Mouse (Mus musculus) left cerebral cortex, postnatal 36 days (tissue): Measurements from ENCODE around the gene Rbpjl. TPM values are rescaled to one million over a fixed set of nuclear protein-coding genes. Genes with fewer than 3 reads are reported as not detected.

Source experiments
- DNase-seq, 2 experiments: peaks; one replicate each; pipeline ENCODE4 v3.0.0; 2021 to 2022; ENCODE audit warnings: low spot score in 2 of 2, mixed read lengths in 1 of 2
- intact Hi-C: fragments of 180-260 bp; cut with DNase I; formaldehyde crosslinking; loops from one replicate; pipeline ENCODE4 v1.15.1; 2025
- total RNA-seq, 2 experiments: library from RNA; stranded (reverse); gene quantifications; 2 replicates each; pipeline ENCODE4 v1.2.3; 2021

Gene Rbpjl
- total RNA-seq, 2 experiments from 2014 or later: 0.30 to 0.34 TPM

DNA sequence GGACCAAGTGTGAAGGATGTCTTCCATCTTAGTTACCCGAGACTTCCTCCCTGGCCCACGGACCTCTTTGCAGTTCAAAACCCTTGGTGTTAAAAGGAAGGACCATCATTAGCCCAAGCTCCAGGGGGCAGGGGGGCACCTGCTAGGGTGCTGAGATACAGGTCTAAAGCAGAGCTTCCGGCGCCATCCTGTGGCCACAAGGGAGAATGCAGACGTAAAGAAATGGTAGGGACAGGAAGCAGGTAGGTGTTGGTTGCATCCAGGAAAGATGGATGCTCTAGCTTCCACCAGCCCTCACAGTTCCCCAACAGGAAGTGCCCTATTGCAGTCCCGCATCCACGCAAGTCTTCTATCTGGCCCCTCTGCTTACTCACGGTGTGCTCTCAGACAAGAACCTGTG, 16.0 kb upstream of the Rbpjl start:
- DNase-seq: peak in 1 of 2 experiments; percentile 59
- intact Hi-C loops: loop anchor here (5.0 to 10.0 kb wide), 3 partner anchors 202 to 285 kb away; partner anchors contain the start of gene Wfdc5

GRCm38 (mm10) chr2:164389020-164389419, 13.9 kb upstream of the Rbpjl start, which contains the start of gene Slpi:
Slpi (minus strand) TSS chr2:164389095.
- DNase-seq: no peak
- intact Hi-C loops: loop anchor here (2.0 to 10.0 kb wide), 4 partner anchors 14 to 287 kb away; partner anchors contain the start of genes Rbpjl and Wfdc5

GRCm38 (mm10) chr2:164389499-164389898, 13.4 kb upstream of the Rbpjl start:
- intact Hi-C loops: loop anchor here (2.0 to 10.0 kb wide), 4 partner anchors 13 to 287 kb away; partner anchors contain the start of genes Rbpjl and Wfdc5
- DNase-seq: peak; percentile 82 to 86

GRCm38 (mm10) chr2:164393126-164393525, 9.8 kb upstream of the Rbpjl start:
- no peak for DNase-seq
- intact Hi-C loops: no loop called here

- no peak for DNase-seq
- intact Hi-C loops: no loop called here
These were observed 6.9 kb upstream of the Rbpjl start for GRCm38 (mm10) chr2:164396076-164396475.

DNA sequence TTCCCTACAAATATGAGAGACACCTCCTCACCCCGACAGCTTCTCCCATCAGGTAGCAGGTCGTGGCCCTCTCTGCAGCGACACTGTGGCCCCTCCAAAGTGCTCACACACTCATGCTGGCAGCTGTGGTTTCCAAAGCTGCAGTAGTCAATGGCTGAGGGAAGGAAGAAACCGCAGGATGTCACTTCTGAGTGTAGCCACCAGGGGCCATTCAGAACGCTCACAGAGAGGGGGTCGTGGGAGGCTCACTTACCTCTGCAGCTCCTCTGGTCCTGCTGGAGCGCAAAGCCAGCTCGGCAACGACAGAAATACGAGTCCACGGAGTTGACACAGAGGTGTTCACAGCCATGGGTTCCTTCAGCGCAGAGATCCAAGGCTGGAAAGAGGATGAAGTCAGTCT, 6.0 kb upstream of the Rbpjl start:
- intact Hi-C loops: no loop called here
- no peak for DNase-seq

DNA sequence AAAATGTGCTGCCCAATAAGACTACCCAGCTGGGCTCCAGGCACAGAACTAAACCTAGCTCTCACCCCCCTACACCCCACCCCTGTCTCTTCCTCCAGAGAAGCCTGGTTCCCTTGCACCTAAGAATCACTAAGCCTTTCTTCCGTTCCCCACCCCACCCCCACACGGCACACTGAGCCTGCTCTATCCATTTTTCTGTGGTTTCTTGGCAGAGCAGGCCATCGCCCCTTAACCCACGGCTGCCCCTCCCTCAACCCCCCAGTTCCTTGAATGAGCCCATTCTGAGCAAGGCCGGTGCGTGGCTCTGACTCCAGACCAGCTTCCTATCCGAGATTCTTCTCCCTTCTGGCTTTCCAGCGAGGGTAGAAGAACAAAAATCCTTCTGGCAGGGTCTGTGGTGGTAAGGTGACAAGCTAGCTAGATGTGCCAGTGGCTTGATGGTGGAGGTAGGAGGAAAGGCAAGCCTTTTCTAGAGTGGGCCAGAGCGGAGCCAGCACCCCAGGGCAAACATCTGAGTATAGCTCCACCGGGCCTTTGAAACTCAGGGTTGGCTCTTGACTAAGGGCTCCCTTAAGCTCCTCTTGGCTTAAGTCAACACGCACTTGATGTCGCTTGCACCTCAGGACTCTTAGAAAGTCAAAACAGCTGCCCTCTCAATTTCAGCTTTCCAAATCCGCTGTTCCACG, 598 bp downstream of the Rbpjl start:
- no peak for DNase-seq
- intact Hi-C loops: loop anchor here (2.0 kb wide), 1 partner anchor 15 kb away; the partner anchor contains the start of gene Slpi

DNA sequence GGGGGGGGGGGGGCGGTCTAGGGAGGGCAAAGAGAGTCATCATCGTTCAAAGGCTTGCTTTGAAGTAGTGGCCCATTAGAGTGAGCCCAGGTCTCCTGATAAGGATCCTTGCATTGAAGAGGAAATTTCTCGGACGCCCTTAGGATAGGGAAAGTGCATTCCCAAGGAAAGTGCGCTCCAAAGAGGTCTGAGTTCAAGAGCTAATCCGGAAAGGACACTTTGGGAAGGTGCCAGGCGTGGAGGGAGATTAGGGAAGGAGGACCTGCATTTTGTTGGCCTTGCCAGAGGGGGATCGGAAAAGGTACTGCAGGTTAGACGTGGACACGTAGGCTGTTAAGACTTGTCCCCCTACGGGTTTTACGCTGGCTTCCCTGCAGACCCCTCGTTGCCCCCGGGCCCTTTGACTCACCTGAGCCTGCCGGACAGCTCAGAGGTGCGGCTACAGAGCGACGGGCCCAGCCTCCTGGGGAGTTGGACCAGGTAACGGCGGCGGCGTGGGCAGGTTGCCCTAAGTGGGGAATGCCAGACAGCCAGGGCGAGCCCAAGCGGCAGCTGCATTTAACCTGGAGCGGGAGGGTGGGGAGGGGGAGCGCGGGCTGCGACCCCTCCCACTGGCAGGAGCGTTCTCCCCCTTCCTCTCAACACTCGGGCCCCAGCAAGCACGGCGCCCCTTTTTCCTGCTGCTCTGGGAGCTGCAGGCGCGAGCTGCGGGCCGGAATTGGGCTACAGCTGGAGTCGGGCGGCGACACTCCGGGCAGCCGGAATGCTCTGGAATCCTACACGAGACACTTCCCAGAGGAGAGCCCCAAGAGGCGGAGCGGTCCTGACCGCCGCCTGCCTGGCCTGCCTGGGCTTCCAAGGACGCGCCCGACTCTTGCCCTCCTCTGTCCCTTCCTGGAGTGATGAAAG, 1.4 kb downstream of the Rbpjl start:
- DNase-seq: no peak
- intact Hi-C loops: no loop called here

DNA sequence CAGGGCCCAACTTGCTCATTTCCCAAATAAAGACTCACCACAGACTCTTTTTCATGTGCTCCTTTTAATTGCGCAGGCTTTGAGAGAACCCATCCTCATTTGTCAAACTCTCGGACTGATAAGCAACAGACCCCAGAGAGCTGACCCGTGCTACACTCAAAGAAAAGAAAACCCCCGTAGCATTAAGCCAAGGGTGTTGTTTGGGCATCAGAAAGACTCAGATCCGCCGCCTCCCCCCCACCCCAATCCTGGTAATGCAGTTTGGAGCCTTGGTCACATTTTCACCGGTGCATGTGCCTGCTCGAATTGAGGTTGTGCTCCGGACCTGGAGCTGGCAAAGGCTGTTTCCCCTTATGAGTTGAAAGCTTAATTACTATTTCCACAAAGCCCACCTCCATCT, 2.1 kb downstream of the Rbpjl start, which contains the start of gene Matn4:
Gene Matn4 (minus strand): TSS at position 101 of the 400 bp plus-strand sequence.
- intact Hi-C loops: no loop called here
- DNase-seq: no peak

DNA sequence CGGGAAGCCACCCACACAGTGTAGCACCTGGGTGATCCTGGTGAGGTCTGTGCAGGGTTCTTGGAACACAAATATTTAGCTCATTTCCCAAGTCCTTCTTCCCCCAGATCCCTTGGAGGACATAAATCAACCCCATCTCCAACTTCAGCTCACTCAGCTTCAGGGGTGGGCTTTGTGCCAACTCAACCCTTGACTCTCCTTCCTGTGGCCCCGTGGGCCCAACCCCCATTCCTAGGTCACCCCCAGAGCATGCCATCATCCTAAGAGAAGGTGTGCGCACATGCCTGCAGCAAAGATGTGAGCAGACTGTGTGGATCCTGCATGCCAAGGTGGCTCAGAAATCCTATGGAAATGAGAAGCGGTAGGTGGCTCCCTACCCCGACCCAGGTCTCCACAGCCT, 2.6 kb downstream of the Rbpjl start:
- DNase-seq: no peak
- intact Hi-C loops: no loop called here

DNA sequence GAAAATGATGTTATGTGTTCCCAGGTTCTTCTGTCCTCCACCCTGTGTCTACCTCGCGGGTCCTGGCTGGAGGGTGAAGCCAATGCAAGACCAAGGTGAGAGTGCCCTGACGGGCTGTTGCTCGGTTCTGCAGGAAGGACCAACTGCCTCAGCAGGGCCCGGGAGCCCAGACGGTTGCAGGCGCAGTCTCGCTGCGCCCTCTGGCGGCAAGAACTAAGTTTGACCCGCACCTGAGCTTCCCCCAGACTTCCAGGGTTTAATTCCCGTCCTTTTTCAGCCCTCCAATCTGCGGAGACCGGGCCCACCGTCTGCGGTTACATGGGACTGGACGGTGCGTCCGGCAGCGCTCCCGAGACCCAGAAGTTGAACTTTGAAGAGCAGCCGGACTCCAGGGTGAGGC, 4.8 kb downstream of the Rbpjl start:
- intact Hi-C loops: loop anchor here (2.0 kb wide), 1 partner anchor 303 kb away; no protein-coding TSS in a partner anchor
- peak; percentile 65 to 72 for DNase-seq

- no peak for DNase-seq
These were observed 11.2 kb downstream of the Rbpjl start for GRCm38 (mm10) chr2:164414167-164414566.

DNA sequence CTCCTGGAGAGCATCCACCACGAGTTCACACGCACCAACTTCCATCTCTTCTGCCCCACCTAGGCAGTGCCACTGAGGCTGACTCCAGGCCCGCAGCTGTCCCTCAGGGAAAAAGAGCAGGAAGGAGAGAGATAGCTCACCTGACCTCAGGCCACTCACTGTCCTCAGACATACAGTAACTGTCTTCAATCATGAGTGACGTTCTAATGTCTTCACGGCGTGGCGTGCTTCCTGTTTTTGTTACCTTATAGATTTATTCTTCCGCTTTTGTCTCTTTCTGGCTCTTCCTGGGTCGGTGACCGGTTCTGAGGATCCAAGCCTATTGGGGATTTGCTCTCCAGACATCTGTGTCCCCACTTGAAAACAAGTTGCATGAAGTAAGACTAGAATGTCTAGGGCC, 11.6 kb downstream of the Rbpjl start:
- intact Hi-C loops: loop anchor here (10.0 kb wide), 2 partner anchors 100 to 310 kb away; no protein-coding TSS in a partner anchor
- DNase-seq: no peak

More at GRCm38 (mm10) chr2:164414167-164414566, 11.2 kb downstream of the Rbpjl start:
- intact Hi-C loops: loop anchor here (10.0 kb wide), 2 partner anchors 101 to 311 kb away; no protein-coding TSS in a partner anchor

- no peak for DNase-seq
- intact Hi-C loops: loop anchor here (1.0 to 10.0 kb wide), 5 partner anchors 39 to 308 kb away; partner anchors contain the start of genes Sys1 and Wfdc2
These were observed 14.3 kb downstream of the Rbpjl start for GRCm38 (mm10) chr2:164417198-164417597.

DNA sequence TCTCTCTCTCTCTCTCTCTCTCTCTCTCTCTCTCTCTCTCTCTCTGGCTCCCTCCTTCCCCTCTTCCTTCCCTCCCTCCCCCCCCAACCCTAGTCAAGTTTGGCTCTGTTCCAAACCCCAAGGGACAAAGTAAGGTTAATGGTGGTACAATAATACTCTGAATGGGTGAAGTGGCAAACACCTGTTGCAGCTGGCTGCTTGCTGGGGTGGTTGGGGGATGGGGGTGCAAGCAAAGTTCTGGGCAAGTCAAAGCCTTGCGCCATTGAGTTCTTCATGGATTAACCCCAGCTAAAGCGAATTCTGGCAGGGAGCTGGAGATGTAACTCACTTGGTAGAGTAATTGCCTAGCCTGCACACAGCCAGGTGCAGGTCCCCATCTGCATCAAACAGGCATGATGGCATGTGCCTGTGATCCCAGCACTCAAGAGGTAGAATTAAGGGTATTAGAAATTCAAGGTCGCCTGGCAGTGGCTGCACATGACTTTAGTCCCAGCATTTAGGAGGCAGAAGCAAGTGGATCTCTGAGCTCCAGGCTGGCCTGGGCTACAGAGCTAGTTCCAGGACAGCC, 15.5 kb downstream of the Rbpjl start:
- intact Hi-C loops: loop anchor here (5.0 to 10.0 kb wide), 4 partner anchors 96 to 306 kb away; partner anchors contain the start of gene Wfdc2
- no peak for DNase-seq

DNA sequence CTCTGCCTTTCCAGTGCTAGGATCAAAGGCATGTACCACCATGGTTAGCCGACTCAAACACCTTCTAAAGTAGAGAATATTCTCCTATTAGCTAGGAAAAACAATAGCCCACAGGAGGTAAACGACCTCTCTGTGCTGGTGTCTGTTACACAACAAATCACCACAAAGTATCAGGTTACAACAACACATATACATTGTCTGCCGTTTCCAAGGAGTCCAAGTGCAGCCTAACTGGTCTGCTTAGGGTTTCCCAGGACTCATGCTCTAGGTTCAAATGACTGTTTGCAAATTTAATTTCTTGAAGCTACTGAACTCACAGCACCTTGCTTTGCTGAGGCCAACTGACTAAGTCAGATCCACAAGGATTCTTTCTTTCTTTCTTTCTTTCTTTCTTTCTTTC, 16.5 kb downstream of the Rbpjl start:
- intact Hi-C loops: loop anchor here (5.0 to 10.0 kb wide), 4 partner anchors 95 to 305 kb away; partner anchors contain the start of gene Wfdc2
- no peak for DNase-seq

- intact Hi-C loops: no loop called here
- DNase-seq: no peak
These were observed 18.4 kb downstream of the Rbpjl start for GRCm38 (mm10) chr2:164421306-164421705.

DNA sequence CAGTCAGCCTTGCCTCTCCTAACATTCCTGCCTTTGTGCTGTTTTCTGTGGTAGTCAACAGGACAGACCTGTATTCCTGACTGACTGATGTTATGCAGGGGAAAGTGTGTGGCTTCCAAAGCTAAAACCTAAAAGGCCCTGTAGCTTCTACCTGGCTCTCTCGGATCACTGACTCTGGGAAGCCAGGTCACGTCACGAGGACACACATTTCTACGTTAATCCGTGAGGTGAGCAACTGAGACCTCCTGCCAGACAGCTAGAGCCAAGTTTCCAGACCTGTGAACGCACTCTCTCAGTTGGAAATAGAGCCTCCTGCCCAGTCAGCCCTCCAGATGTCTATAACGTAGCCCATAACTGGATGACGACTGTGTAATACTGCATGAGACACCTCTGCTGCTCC, 19.0 kb downstream of the Rbpjl start:
- DNase-seq: no peak
- intact Hi-C loops: no loop called here

DNA sequence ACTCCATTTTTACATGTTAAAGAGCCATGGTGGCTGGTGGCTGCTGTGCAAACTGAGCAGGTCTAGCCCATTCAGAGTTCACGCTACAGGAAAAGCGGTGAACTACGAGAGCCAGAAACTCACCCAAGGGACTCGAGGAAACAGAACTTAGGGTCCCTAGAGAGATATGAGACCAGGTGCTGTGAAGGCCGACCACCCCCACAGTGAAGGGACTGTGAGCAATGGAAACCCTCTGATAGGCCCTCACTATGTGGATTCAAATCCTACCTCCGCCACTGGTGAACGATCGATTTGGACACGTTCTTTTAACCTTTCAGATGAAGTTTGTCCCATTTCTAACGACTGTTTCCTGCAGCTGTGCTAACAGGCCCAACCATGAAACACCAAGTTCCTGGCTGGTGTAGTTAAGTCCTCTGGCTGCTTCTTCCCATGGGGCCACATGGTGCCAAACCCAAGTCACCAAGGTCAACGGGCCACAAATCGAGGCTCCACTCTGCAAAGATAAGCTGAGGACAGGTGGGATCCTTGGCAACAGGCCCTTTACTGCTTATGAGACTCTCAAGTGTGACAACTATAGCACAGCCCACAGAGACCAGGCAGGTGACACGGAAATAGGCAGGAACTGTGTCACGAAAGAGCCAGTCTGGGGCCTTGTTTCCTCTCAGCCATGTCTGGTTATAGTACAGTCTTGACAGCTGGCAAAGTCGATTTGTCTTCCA, 19.9 kb downstream of the Rbpjl start:
- no peak for DNase-seq
- intact Hi-C loops: no loop called here
